Mouse (Mus musculus): ENCODE results near the gene Gphn. TPM values are rescaled to one million over a fixed set of nuclear protein-coding genes. Genes with fewer than 3 reads are reported as not detected.
"Not testable (repeated sequence)": the region's sequence is repeated elsewhere in the genome, so short reads cannot be mapped to it uniquely, and the experiment has no call there.

The Gphn gene
- total RNA-seq, 2 experiments from 2014 or later, result 66.2 to 71.3 TPM

- Histone ChIP-seq H3K4me3 (peak overlapping the region; percentile 73), H3K27ac (peak overlapping the region; percentile 99; the same call in 1 of the 2 replicates)
- no peak for DNase-seq (ENCODE audit: low spot score in 2 of 2)
- no peak for TF ChIP-seq CTCF (conservative IDR thresholded peaks at IDR 0.05)
Observed at GRCm38 (mm10) chr12:78228139-78228538, 2.0 kb downstream of the Gphn start.

GRCm38 (mm10) chr12:78232560-78232959, 6.4 kb downstream of the Gphn start:
- no peak overlapping the region for H3K27ac ChIP-seq
- DNase-seq (ENCODE audit: low spot score in 2 of 2), result no peak
- H3K4me3 ChIP-seq, result no peak overlapping the region
- TF ChIP-seq CTCF (conservative IDR thresholded peaks at IDR 0.05), result no peak

- H3K4me3 ChIP-seq, result no peak overlapping the region
- no peak for DNase-seq (ENCODE audit: low spot score in 2 of 2)
- TF ChIP-seq CTCF (conservative IDR thresholded peaks at IDR 0.05), result no peak
- H3K27ac ChIP-seq, result peak overlapping the region; percentile 88
Observed at GRCm38 (mm10) chr12:78248366-78248765, 22.2 kb downstream of the Gphn start.

GRCm38 (mm10) chr12:78249151-78249550, 23.0 kb downstream of the Gphn start:
- DNase-seq (ENCODE audit: low spot score in 2 of 2), result peak in 1 of 2 experiments; percentile 44
- TF ChIP-seq CTCF (conservative IDR thresholded peaks at IDR 0.05), result no peak
- no peak overlapping the region for H3K4me3 ChIP-seq
- H3K27ac ChIP-seq, result peak overlapping the region; percentile 88

GRCm38 (mm10) chr12:78277386-78277785, 51.2 kb downstream of the Gphn start:
- DNase-seq (ENCODE audit: low spot score in 2 of 2), result peak in 1 of 2 experiments; percentile 6
- no peak overlapping the region for H3K4me3 ChIP-seq
- no peak overlapping the region for H3K27ac ChIP-seq
- TF ChIP-seq CTCF (conservative IDR thresholded peaks at IDR 0.05), result peak; percentile 49

GRCm38 (mm10) chr12:78290384-78290783, 64.2 kb downstream of the Gphn start:
- no peak overlapping the region for H3K4me3 ChIP-seq
- DNase-seq (ENCODE audit: low spot score in 2 of 2), result no peak
- TF ChIP-seq CTCF (conservative IDR thresholded peaks at IDR 0.05), result no peak
- H3K27ac ChIP-seq, result no peak overlapping the region

DNA sequence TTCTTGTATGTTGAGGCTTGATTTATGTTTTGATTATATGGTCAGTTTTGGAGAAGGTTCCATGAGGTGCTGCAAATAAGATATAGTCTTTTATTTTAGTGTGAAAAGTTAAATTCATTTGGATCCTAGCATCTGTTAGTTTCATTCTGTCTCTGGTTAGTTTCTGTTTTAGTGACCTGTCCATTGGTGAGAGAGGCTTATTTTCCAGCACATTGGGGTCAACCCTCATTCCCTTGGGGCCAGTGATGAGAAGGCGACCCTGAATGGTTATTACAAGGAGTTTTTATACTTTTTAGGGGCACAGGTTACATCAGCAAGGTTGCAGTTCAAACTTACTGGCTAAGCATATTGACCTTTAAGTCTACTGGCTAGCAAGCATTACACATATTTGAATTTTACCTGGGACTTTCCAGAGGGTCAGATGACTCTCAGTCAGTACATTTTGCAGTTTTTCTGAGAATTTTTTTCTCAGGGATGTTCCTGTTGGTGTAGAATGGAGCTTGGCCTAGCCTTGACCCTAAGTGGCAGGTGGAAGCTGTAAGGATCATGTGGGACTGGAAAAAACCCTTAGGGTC, 72.7 kb downstream of the Gphn start:
- H3K4me3 ChIP-seq, result no peak overlapping the region
- no peak for TF ChIP-seq CTCF (conservative IDR thresholded peaks at IDR 0.05)
- H3K27ac ChIP-seq, result no peak overlapping the region
- DNase-seq (ENCODE audit: low spot score in 2 of 2), result no peak

GRCm38 (mm10) chr12:78315106-78315505, 88.9 kb downstream of the Gphn start:
- no peak overlapping the region for H3K4me3 ChIP-seq
- TF ChIP-seq CTCF (conservative IDR thresholded peaks at IDR 0.05), result no peak
- DNase-seq (ENCODE audit: low spot score in 2 of 2), result no peak
- no peak overlapping the region for H3K27ac ChIP-seq

DNA sequence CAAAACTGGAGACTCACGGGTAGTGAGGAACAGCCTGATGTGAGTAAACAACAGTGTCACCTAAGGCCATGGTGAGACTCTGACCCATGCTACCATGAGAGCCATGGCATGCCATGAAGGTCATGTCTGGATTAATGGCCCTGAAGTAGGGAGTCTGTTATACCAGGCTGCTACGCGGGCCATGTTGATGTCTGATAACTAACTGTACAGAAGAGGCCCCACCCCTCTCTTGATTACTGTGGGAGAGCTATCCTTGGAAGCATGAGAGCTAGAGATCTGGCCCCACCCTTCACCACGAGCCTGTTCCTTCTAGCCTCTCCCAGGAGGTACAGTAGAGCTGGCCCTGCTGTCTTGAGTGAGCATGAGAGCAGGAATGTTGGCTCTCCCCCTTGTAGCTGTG, 101.8 kb downstream of the Gphn start:
- TF ChIP-seq CTCF (conservative IDR thresholded peaks at IDR 0.05), result no peak
- DNase-seq (ENCODE audit: low spot score in 2 of 2), result no peak
- Histone ChIP-seq H3K4me3 (no peak overlapping the region), H3K27ac (no peak overlapping the region)

GRCm38 (mm10) chr12:78332107-78332506, 105.9 kb downstream of the Gphn start:
- DNase-seq (ENCODE audit: low spot score in 2 of 2), result peak; percentile 72 to 79
- no peak overlapping the region for H3K4me3 ChIP-seq
- peak; percentile 87 for TF ChIP-seq CTCF (conservative IDR thresholded peaks at IDR 0.05)
- H3K27ac ChIP-seq, result no peak overlapping the region

- no peak overlapping the region for H3K27ac ChIP-seq
- peak in 1 of 2 experiments; percentile 22 for DNase-seq (ENCODE audit: low spot score in 2 of 2)
- TF ChIP-seq CTCF (conservative IDR thresholded peaks at IDR 0.05), result no peak
- H3K4me3 ChIP-seq, result no peak overlapping the region
Observed at GRCm38 (mm10) chr12:78356472-78356871, 130.3 kb downstream of the Gphn start.

GRCm38 (mm10) chr12:78389267-78389666, 163.1 kb downstream of the Gphn start:
- Histone ChIP-seq H3K4me3 (no peak overlapping the region), H3K27ac (no peak overlapping the region)
- DNase-seq (ENCODE audit: low spot score in 2 of 2), result no peak
- TF ChIP-seq CTCF (conservative IDR thresholded peaks at IDR 0.05), result no peak

GRCm38 (mm10) chr12:78395297-78395696, 169.1 kb downstream of the Gphn start:
- no peak for TF ChIP-seq CTCF (conservative IDR thresholded peaks at IDR 0.05)
- DNase-seq (ENCODE audit: low spot score in 2 of 2), result no peak
- no peak overlapping the region for H3K27ac ChIP-seq
- H3K4me3 ChIP-seq, result no peak overlapping the region

DNA sequence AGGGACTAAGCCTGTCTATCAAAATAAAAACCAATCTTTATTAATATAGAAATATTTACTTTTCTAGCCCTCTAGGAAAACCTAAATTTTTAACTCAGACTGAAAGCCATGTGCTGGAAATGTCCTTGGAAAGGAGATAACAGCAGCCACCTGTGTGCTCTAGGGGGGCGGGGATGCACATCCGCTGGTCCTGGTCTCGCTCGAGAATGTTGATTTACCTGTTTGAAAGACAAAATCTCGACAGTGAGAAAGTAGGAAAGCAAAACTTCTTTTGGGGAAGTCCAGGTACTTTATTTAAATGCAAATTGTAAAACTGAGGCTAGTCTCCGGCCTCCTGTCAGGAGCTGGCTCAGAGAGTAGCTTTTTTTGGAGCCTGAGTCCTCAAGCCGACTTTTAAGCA, 181.3 kb downstream of the Gphn start:
- H3K27ac ChIP-seq; DNase-seq (ENCODE audit: low spot score in 2 of 2); H3K4me3 ChIP-seq: not testable (repeated sequence)

Measured in layer of hippocampus, adult 2 months (tissue).